Mouse (Mus musculus) lung, adult 2 months (tissue): ENCODE measurements around the gene Kdm4b.

ENCODE experiments used
- CTCF ChIP-seq: fragments of 200-500 bp; IDR thresholded peaks from 2 replicates; pipeline ENCODE4 v1.5.1; 2011; ENCODE audit warnings: mild to moderate bottlenecking, low read length, control low read depth; ENCODE audit not compliant: insufficient read depth
- POLR2A ChIP-seq: fragments of 200-500 bp; IDR thresholded peaks from 2 replicates; pipeline ENCODE4 v1.6.1; 2011; ENCODE audit warnings: low read depth, mild to moderate bottlenecking, control low read depth, low read length, borderline replicate concordance; ENCODE audit errors: extremely low read depth

- peak; percentile 47 for TF ChIP-seq CTCF
- no peak for TF ChIP-seq POLR2A
Measured at GRCm38 (mm10) chr17:56338909-56339308, 13.0 kb downstream of the Kdm4b start.
